Mouse (Mus musculus): Measurements from ENCODE around the gene Tmem11. TPM values are rescaled to one million over a fixed set of nuclear protein-coding genes. Genes with fewer than 3 reads are reported as not detected.
"Not testable (repeated sequence)": the region's sequence is repeated elsewhere in the genome, so short reads cannot be mapped to it uniquely, and the experiment has no call there.

Tmem11 gene
- polyA plus RNA-seq, 1 experiment from 2014 or later = 79.6 TPM

DNA sequence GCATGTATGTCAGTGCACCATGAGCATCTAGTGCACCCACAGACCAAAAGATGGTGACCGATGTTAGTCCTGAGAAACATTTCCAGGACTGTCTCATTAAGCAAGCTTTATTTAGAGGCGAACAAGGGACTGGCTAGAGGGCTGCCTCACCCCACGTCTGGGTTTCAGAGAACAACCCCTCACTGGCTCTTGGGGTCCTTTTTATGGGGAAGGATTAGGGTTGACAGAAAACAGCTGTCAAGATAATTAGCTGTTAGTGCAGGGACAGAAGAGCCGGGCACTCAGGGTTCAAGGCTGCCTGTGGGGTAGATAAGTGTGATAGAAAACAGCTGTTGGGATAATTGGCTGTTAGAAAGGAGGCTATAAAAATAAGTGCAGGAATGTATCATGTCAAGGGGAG lies 16.8 kb upstream of the Tmem11 start:
- H3K36me3 ChIP-seq (ENCODE audit: insufficient read depth, low read length) = no peaks in the 10 kb centered on the region
- H3K27ac ChIP-seq (ENCODE audit: low read length) = peak overlapping the region; percentile 41
- H3K27me3 ChIP-seq (ENCODE audit: insufficient read depth, low read length) = no peaks in the 10 kb centered on the region
- ATAC-seq (ENCODE audit: low FRiP score, low TSS enrichment) = peak; percentile 88
- H3K4me1 ChIP-seq (ENCODE audit: insufficient read depth, low read length) = peaks cover 17% of the 10 kb centered on the region
- 9% methylated on average over 4 of the region's 4 CpGs for WGBS
- H3K9ac ChIP-seq (replicated peaks; ENCODE audit: low read length) = no peak overlapping the region
- no peak overlapping the region for H3K4me3 ChIP-seq (ENCODE audit: low read length)
- H3K4me2 ChIP-seq (replicated peaks; ENCODE audit: low read depth, low read length) = no peak overlapping the region
- no peaks in the 10 kb centered on the region for H3K9me3 ChIP-seq (ENCODE audit: low read length)

DNA sequence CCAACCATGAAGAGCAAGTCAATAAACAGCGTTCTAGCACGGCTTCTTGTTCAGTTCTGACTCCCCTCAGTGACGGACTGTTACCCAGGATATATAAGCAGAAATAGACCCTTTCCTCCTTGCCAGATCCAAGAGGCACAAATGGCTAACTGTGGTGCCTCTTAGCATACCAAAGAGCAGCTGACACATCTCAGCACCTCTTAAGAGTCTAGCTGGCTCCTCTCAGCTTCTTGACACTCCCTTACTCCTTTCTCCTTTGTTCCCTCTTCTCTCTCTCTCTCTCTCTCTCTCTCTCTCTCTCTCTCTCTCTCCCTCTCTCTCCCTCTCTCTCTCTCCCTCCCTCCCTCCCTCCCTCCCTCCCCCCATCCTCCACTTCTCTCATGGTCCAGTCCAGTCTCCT lies 11.7 kb upstream of the Tmem11 start:
- H3K36me3 ChIP-seq (ENCODE audit: insufficient read depth, low read length) = no peaks in the 10 kb centered on the region
- no peak overlapping the region for H3K9ac ChIP-seq (replicated peaks; ENCODE audit: low read length)
- 0 out of 2 replicates have a peak overlapping the region, but pooled peaks have one; percentile 12 for H3K4me2 ChIP-seq (replicated peaks; ENCODE audit: low read depth, low read length)
- ATAC-seq (ENCODE audit: low FRiP score, low TSS enrichment) = no peak
- H3K27ac ChIP-seq (ENCODE audit: low read length) = 0 out of 2 replicates have a peak overlapping the region, but pooled peaks have one; percentile 29
- H3K27me3 ChIP-seq (ENCODE audit: insufficient read depth, low read length) = no peaks in the 10 kb centered on the region
- no peaks in the 10 kb centered on the region for H3K9me3 ChIP-seq (ENCODE audit: low read length)
- H3K4me1 ChIP-seq (ENCODE audit: insufficient read depth, low read length) = peaks cover 19% of the 10 kb centered on the region
- no peak overlapping the region for H3K4me3 ChIP-seq (ENCODE audit: low read length)
- WGBS = 16% methylated on average over 3 of the region's 3 CpGs

DNA sequence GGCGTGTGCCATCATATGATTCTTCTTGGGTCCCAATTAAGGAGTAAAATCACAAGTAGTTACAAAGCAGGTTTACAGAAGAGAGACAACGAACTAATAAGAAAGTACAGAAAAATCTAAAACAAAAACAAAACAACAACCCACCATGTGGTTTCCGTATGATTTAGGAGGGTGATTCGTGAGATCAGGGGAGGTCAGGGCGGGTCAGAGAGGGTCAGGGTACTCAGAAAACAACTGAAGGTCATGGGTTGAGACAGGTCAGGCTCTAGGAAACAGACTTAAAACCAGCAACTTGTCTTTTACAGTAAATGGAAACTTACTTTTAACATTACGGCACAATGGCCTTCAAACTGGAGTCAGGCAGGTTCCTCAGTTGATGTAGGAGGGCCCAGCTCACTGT lies 11.2 kb upstream of the Tmem11 start:
- Histone ChIP-seq H3K36me3 (ENCODE audit: insufficient read depth, low read length) (no peaks in the 10 kb centered on the region), H3K4me1 (ENCODE audit: insufficient read depth, low read length) (peaks cover 16% of the 10 kb centered on the region), H3K4me2 (replicated peaks; ENCODE audit: low read depth, low read length) (0 out of 2 replicates have a peak overlapping the region, but pooled peaks have one; percentile 12), H3K9me3 (ENCODE audit: low read length) (no peaks in the 10 kb centered on the region), H3K27ac (ENCODE audit: low read length) (peak overlapping the region; percentile 29; the same call in 1 of the 2 replicates), H3K4me3 (ENCODE audit: low read length) (no peak overlapping the region), H3K9ac (replicated peaks; ENCODE audit: low read length) (no peak overlapping the region), H3K27me3 (ENCODE audit: insufficient read depth, low read length) (no peaks in the 10 kb centered on the region)
- no peak for ATAC-seq (ENCODE audit: low FRiP score, low TSS enrichment)
- WGBS = 25% methylated on average over 6 of the region's 6 CpGs

DNA sequence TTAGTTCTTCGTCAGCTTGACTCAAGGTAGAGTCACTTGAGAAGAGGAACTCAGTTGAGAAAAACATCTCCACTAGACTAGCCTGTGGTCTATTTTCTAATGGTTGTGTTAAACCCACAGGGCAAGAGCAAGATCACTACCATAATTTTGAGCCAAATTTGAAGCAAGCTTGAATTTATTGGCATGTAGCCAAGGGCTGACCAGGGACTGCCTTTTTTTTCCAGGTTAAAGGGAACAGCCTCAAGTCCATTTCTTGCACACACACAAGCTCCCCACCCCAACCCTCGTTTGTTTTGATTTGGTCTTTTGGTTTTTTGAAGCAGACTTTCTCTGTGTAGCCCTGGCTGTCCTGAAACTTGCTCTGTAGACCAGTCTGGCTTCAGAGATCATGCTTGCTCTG lies 10.8 kb upstream of the Tmem11 start:
- no peak overlapping the region for H3K4me2 ChIP-seq (replicated peaks; ENCODE audit: low read depth, low read length)
- H3K4me3 ChIP-seq (ENCODE audit: low read length) = no peak overlapping the region
- 48% methylated on average over 2 of the region's 2 CpGs for WGBS
- H3K9ac ChIP-seq (replicated peaks; ENCODE audit: low read length) = no peak overlapping the region
- no peak for ATAC-seq (ENCODE audit: low FRiP score, low TSS enrichment)
- no peaks in the 10 kb centered on the region for H3K9me3 ChIP-seq (ENCODE audit: low read length)
- no peaks in the 10 kb centered on the region for H3K36me3 ChIP-seq (ENCODE audit: insufficient read depth, low read length)
- no peaks in the 10 kb centered on the region for H3K27me3 ChIP-seq (ENCODE audit: insufficient read depth, low read length)
- no peak overlapping the region for H3K27ac ChIP-seq (ENCODE audit: low read length)
- peaks cover 16% of the 10 kb centered on the region for H3K4me1 ChIP-seq (ENCODE audit: insufficient read depth, low read length)

DNA sequence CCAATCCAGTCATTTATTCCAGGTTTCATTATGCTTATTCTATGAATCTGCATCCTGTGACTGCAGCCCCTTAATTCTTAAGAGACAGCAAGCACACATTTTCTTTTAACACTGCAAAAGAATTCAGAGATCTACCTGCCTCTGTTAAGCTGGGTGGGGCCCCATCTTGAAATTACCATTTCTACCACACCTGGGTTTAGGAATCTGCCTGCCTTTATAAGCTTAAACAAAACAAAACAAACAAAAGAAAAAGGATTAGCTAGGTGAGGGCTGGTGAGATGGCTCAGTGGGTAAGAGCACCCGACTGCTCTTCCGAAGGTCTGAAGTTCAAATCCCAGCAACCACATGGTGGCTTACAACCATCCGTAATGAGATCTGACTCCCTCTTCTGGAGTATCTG lies 7.9 kb upstream of the Tmem11 start:
- H3K4me2 ChIP-seq (replicated peaks; ENCODE audit: low read depth, low read length); H3K36me3 ChIP-seq (ENCODE audit: insufficient read depth, low read length); H3K27ac ChIP-seq (ENCODE audit: low read length); H3K4me3 ChIP-seq (ENCODE audit: low read length); H3K9me3 ChIP-seq (ENCODE audit: low read length); ATAC-seq (ENCODE audit: low FRiP score, low TSS enrichment); H3K9ac ChIP-seq (replicated peaks; ENCODE audit: low read length); H3K27me3 ChIP-seq (ENCODE audit: insufficient read depth, low read length): not testable (repeated sequence)
- WGBS = 100% methylated on average over 2 of the region's 3 CpGs
- H3K4me1 ChIP-seq (ENCODE audit: insufficient read depth, low read length) = peaks cover 16% of the 10 kb centered on the region

DNA sequence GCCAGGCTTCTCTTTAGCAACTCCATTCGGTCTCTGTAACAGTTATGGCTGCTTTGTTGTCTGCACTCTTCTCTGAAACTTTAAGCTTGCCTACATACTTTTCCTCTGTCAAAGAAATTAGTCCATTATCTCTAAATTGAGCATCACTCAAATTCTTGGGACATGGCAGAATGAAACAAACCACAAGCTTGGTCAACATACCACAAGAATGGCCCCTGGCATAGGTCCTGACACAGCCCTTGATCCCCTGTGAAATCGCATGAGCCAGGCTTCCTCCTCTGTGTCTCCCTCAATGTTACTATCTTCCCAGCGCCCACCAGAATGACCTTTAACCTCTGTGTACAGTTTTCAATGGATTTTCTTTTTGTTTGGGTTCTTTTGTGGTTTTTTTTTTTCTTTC lies 3.3 kb upstream of the Tmem11 start:
- WGBS = 83% methylated on average over 3 of the region's 3 CpGs
- Histone ChIP-seq H3K4me3 (ENCODE audit: low read length) (no peak overlapping the region), H3K9me3 (ENCODE audit: low read length) (no peaks in the 10 kb centered on the region)

DNA sequence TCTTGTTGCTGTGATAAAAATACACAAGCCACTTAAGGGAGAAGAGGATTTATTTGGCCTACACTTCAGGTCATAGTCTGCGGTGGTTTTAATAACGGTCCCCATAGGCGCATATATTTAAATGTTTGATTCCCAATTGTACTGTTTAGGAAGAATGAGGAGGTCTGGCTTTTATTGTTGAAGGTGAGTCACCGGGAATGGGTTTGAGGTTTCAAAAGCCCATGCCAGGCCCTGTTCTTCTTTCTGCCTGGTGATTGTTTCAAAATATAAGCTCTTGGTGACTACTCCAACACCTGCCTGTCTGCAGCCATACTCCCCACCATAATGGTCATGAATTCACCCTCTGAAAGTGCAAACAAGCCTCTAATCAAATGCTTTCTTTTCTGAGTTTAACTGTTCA lies 1.5 kb upstream of the Tmem11 start:
- H3K4me2 ChIP-seq (replicated peaks; ENCODE audit: low read depth, low read length) = no peak overlapping the region
- H3K27me3 ChIP-seq (ENCODE audit: insufficient read depth, low read length) = no peaks in the 10 kb centered on the region
- ATAC-seq (ENCODE audit: low FRiP score, low TSS enrichment) = no peak
- no peak overlapping the region for H3K4me3 ChIP-seq (ENCODE audit: low read length)
- no peak overlapping the region for H3K27ac ChIP-seq (ENCODE audit: low read length)
- H3K9me3 ChIP-seq (ENCODE audit: low read length) = no peaks in the 10 kb centered on the region
- WGBS = 93% methylated on average over 4 of the region's 4 CpGs
- no peaks in the 10 kb centered on the region for H3K36me3 ChIP-seq (ENCODE audit: insufficient read depth, low read length)
- no peak overlapping the region for H3K9ac ChIP-seq (replicated peaks; ENCODE audit: low read length)
- peaks cover 26% of the 10 kb centered on the region for H3K4me1 ChIP-seq (ENCODE audit: insufficient read depth, low read length)

More for the DNA sequence above, 3.3 kb upstream of the Tmem11 start:
- no peak overlapping the region for H3K27ac ChIP-seq (ENCODE audit: low read length)
- no peaks in the 10 kb centered on the region for H3K36me3 ChIP-seq (ENCODE audit: insufficient read depth, low read length)
- H3K27me3 ChIP-seq (ENCODE audit: insufficient read depth, low read length) = no peaks in the 10 kb centered on the region
- ATAC-seq (ENCODE audit: low FRiP score, low TSS enrichment) = no peak
- H3K4me2 ChIP-seq (replicated peaks; ENCODE audit: low read depth, low read length) = no peak overlapping the region
- H3K9ac ChIP-seq (replicated peaks; ENCODE audit: low read length) = no peak overlapping the region
- peaks cover 9% of the 10 kb centered on the region for H3K4me1 ChIP-seq (ENCODE audit: insufficient read depth, low read length)

DNA sequence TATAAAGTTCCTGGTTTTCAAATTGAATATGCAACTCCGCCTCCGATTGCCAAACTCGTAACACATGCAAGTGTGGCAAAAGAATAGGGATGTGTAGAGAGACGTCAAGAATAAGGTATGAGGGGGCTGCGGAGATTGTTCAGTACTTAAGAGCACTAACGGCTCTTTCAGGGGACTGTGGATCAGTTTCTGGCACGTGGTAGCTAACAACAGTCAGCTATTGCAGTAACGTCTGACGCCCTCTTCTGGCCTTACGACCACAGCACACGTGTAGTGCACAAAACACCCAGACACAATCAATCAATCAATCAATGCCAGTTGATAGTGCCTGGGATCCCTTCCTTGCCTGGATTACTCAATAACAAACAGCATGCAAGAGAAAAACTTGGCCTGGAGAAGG lies 351 bp upstream of the Tmem11 start:
- Histone ChIP-seq H3K4me1 (ENCODE audit: insufficient read depth, low read length) (peaks cover 35% of the 10 kb centered on the region), H3K27ac (ENCODE audit: low read length) (peak overlapping the region; percentile 97), H3K27me3 (ENCODE audit: insufficient read depth, low read length) (no peaks in the 10 kb centered on the region), H3K9me3 (ENCODE audit: low read length) (no peaks in the 10 kb centered on the region), H3K4me3 (ENCODE audit: low read length) (peak overlapping the region; percentile 95), H3K36me3 (ENCODE audit: insufficient read depth, low read length) (no peaks in the 10 kb centered on the region), H3K9ac (replicated peaks; ENCODE audit: low read length) (peak overlapping the region; percentile 79), H3K4me2 (replicated peaks; ENCODE audit: low read depth, low read length) (peak overlapping the region; percentile 70)
- no peak for ATAC-seq (ENCODE audit: low FRiP score, low TSS enrichment)
- WGBS = under 1% methylated on average over 11 of the region's 11 CpGs

DNA sequence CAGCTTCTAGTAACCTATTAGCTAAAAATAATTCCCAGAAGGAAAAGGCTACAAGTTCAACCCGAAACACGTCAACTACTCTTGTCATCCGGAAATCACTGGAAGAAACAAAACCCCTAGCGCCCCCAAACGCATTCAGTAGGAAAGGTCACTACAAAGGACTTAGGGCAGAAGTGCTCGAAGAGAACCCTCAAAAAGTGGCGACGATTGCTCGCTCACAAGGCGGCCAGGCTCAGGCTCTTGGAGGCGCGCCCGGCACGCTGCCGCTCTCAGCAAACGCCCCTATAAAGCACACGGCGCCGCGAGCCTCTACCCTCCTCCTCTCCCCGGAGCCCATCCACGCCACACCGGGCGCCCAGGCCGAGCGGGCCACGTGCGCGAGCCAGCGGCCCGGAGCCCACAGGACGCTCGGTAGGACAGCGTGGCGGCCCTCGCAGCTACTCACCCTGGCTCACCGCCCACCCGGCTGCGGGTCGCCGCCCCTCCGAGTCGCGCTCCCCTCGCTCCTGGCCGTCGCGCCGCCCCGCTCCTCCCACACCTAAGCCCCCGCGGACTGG lies 938 bp downstream of the Tmem11 start:
- ATAC-seq (ENCODE audit: low FRiP score, low TSS enrichment) = peak; percentile 66
- Histone ChIP-seq H3K4me3 (ENCODE audit: low read length) (peak overlapping the region; percentile 95), H3K27ac (ENCODE audit: low read length) (peak overlapping the region; percentile 95), H3K27me3 (ENCODE audit: insufficient read depth, low read length) (no peaks in the 10 kb centered on the region), H3K4me1 (ENCODE audit: insufficient read depth, low read length) (peaks cover 40% of the 10 kb centered on the region), H3K4me2 (replicated peaks; ENCODE audit: low read depth, low read length) (peak overlapping the region; percentile 82), H3K9ac (replicated peaks; ENCODE audit: low read length) (peak overlapping the region; percentile 97), H3K9me3 (ENCODE audit: low read length) (no peaks in the 10 kb centered on the region), H3K36me3 (ENCODE audit: insufficient read depth, low read length) (no peaks in the 10 kb centered on the region)
- WGBS = under 1% methylated on average over 48 of the region's 52 CpGs

DNA sequence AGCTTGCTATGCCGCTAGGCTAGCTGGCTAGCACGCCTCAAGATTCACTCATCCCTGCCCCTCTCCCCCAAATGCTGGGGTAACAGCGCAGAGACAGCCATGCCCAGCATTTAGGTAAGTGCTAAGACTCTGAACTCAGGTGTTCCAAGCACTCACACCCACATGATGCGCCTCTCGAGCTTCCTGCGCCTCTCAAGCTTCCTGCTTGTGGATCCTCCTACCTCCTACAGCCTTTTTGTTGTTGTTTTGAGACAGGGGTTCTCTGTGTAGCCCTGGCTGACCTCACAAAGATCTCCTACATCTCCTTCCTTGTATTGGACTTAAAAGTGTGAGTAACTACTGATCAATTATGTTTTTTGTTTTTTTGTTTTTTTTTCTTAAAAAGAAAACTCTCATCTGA lies 6.0 kb downstream of the Tmem11 start:
- H3K36me3 ChIP-seq (ENCODE audit: insufficient read depth, low read length) = 0 out of 2 replicates have a peak, but pooled peaks cover 6% of the 10 kb centered on the region
- no peak for ATAC-seq (ENCODE audit: low FRiP score, low TSS enrichment)
- peaks cover 36% of the 10 kb centered on the region for H3K4me1 ChIP-seq (ENCODE audit: insufficient read depth, low read length)
- H3K27me3 ChIP-seq (ENCODE audit: insufficient read depth, low read length) = no peaks in the 10 kb centered on the region
- H3K4me3 ChIP-seq (ENCODE audit: low read length) = no peak overlapping the region
- no peak overlapping the region for H3K27ac ChIP-seq (ENCODE audit: low read length)
- WGBS = 82% methylated on average over 6 of the region's 6 CpGs
- no peak overlapping the region for H3K4me2 ChIP-seq (replicated peaks; ENCODE audit: low read depth, low read length)
- H3K9me3 ChIP-seq (ENCODE audit: low read length) = no peaks in the 10 kb centered on the region
- H3K9ac ChIP-seq (replicated peaks; ENCODE audit: low read length) = no peak overlapping the region

Data from kidney, embryonic 16.5 days (tissue).